Mouse (Mus musculus) stomach, postnatal 0 days (tissue): ENCODE results near the gene Cep57.

Experiments used
- CTCF ChIP-seq: IDR thresholded peaks from 2 replicates; pipeline ENCODE4 v1.5.1; 2016; ENCODE audit warnings: antibody characterized with exemption, low read depth, mild to moderate bottlenecking, moderate library complexity
- EP300 ChIP-seq: optimal IDR thresholded peaks from 2 replicates; pipeline ENCODE3; 2016; ENCODE audit warnings: antibody characterized with exemption

DNA sequence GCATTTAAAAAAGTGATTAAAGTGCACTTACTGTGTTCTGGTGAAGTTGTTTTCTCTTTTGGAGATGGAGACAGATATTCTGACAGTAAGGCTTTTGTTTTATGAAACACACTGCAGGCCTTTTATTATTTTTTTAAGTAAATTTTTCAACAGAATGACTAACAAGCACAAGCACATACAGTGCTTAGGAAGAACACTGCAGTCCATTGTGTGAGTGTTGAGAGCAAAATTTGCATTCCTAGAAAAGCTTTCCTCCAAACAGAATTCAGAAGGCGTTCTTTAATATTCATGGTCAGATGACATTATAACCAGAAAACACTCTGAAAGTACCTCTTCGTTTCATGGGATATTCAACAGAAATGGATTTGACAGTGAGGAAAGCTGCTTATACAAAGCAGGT lies 61.3 kb downstream of the Cep57 start:
- TF ChIP-seq CTCF (no peak), EP300 (no peak)
